Mouse (Mus musculus): ENCODE data around the gene Anxa5. TPM values are rescaled to one million over a fixed set of nuclear protein-coding genes. Genes with fewer than 3 reads are reported as not detected.

The Anxa5 gene
- total and polyA plus RNA-seq, 3 experiments = 30.8 to 47.1 (median 43.4) TPM

- DNase-seq (ENCODE audit: extremely low read depth) = peak; percentile 96
- H3K36me3 ChIP-seq (replicated peaks in 1 of 2; ENCODE audit: control insufficient read depth in 1 of 2, insufficient read depth in 1 of 2, low read length in 1 of 2) = no peaks in the 10 kb centered on the region
- H3K27ac ChIP-seq (ENCODE audit: insufficient read depth, low read depth) = no peak overlapping the region
- peak; percentile 78 to 94 for TF ChIP-seq CTCF (conservative IDR thresholded peaks at IDR 0.05 in 1 of 2, IDR thresholded peaks at IDR 0.05 in 1 of 2; ENCODE audit: low read depth in 2 of 2, low read length in 2 of 2)
- TF ChIP-seq NRF1 (IDR thresholded peaks at IDR 0.05; ENCODE audit: low read depth, low read length) = peak; percentile 72
- TF ChIP-seq IRF4 (IDR thresholded peaks at IDR 0.05; ENCODE audit: low read depth, low read length) = peak; percentile 42; the same call in 1 of the 2 replicates
- TF ChIP-seq SMC3 (IDR thresholded peaks at IDR 0.05; ENCODE audit: low read depth, low read length) = peak; percentile 97
- TF ChIP-seq TBP (conservative IDR thresholded peaks at IDR 0.05; ENCODE audit: low read depth, low read length) = 0 out of 2 replicates have a peak, but pooled peaks have one; percentile 39
- peak; percentile 58; the same call in 1 of the 2 replicates for TF ChIP-seq ZC3H11A (IDR thresholded peaks at IDR 0.05; ENCODE audit: low read depth, low read length)
- TF ChIP-seq POLR2AphosphoS2 (IDR thresholded peaks at IDR 0.05; ENCODE audit: low read depth, low read length) = no peak
- TF ChIP-seq RAD21 (IDR thresholded peaks at IDR 0.05; ENCODE audit: low read depth, low read length) = peak; percentile 87
- no peak for TF ChIP-seq MAFK (IDR thresholded peaks at IDR 0.05; ENCODE audit: insufficient replicate concordance, low read length)
- TF ChIP-seq PAX5 (IDR thresholded peaks at IDR 0.05; ENCODE audit: low read length) = no peak
- peaks cover 0 to 18% of the 10 kb centered on the region in 2 experiments; a peak in 2 of 4 replicates for H3K4me1 ChIP-seq (ENCODE audit: control insufficient read depth in 1 of 2, insufficient read depth in 2 of 2)
- peak overlapping the region; percentile 97 for H3K4me2 ChIP-seq (ENCODE audit: insufficient read depth, low read depth, poor library complexity, severe bottlenecking)
- no peaks in the 10 kb centered on the region for H3K27me3 ChIP-seq (replicated peaks)
- H3K9ac ChIP-seq (ENCODE audit: insufficient read depth, low read depth) = peak overlapping the region; percentile 70
- peaks cover 5% of the 10 kb centered on the region for H3K9me3 ChIP-seq (replicated peaks; ENCODE audit: low read length)
- dilution Hi-C loops (cut with MboI; ENCODE audit: extremely low pct_ligation_motif_present, extremely low pct_unique_long_range_greater_than_20kb, low sequenced_read_pairs) (no loop called here), in situ Hi-C loops (cut with MboI; ENCODE audit: low pct_ligation_motif_present, low pct_unique_long_range_greater_than_20kb, low sequenced_read_pairs) (loop anchor here (10.0 kb wide), 1 partner anchor 51 kb away; no protein-coding TSS in a partner anchor)
- peak overlapping the region in 2 of 3 experiments; percentile 3 to 35 for H3K4me3 ChIP-seq (replicated peaks in 1 of 3; ENCODE audit: low read depth in 2 of 3, low read length in 2 of 3, poor library complexity in 1 of 3)
- no peaks in the 10 kb centered on the region for H3K79me2 ChIP-seq (replicated peaks; ENCODE audit: control insufficient read depth, extremely low read depth, insufficient read depth, poor library complexity, severe bottlenecking)
Observed at GRCm38 (mm10) chr3:36495436-36495835, 19.7 kb upstream of the Anxa5 start.

DNA sequence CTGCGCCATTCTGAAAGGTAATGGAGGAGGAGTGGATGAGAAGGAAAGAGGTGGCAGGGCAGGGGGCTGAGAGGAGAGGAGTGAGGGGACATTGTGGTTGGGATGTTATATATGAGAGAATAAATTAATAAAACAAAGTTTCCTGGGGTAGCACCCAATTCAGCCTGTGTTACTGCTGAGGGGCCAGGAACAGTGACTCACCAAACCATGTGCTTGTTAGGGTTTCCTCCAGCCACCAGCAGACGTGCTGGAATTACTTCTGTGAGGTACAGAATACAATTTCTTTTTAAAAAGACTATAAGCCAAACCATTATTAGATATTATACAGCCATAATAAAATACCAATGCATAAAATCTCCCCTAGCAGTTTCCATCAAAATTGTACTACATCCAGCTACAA, 18.9 kb upstream of the Anxa5 start:
- in situ Hi-C loops (cut with MboI; ENCODE audit: low pct_ligation_motif_present, low pct_unique_long_range_greater_than_20kb, low sequenced_read_pairs) (loop anchor here (5.0 to 10.0 kb wide), 3 partner anchors 50 to 282 kb away; no protein-coding TSS in a partner anchor), dilution Hi-C loops (cut with MboI; ENCODE audit: extremely low pct_ligation_motif_present, extremely low pct_unique_long_range_greater_than_20kb, low sequenced_read_pairs) (no loop called here)
- Histone ChIP-seq H3K9me3 (replicated peaks; ENCODE audit: low read length) (peaks cover 5% of the 10 kb centered on the region), H3K27ac (ENCODE audit: insufficient read depth, low read depth) (no peak overlapping the region), H3K4me3 (replicated peaks in 1 of 3; ENCODE audit: low read depth in 2 of 3, low read length in 2 of 3, poor library complexity in 1 of 3) (no peak overlapping the region), H3K79me2 (replicated peaks; ENCODE audit: control insufficient read depth, extremely low read depth, insufficient read depth, poor library complexity, severe bottlenecking) (no peaks in the 10 kb centered on the region), H3K27me3 (replicated peaks) (no peaks in the 10 kb centered on the region), H3K4me1 (ENCODE audit: control insufficient read depth in 1 of 2, insufficient read depth in 2 of 2) (peaks cover under 1 to 21% of the 10 kb centered on the region in 2 experiments; a peak in 3 of 4 replicates), H3K9ac (ENCODE audit: insufficient read depth, low read depth) (no peak overlapping the region), H3K36me3 (replicated peaks in 1 of 2; ENCODE audit: control insufficient read depth in 1 of 2, insufficient read depth in 1 of 2, low read length in 1 of 2) (no peaks in the 10 kb centered on the region), H3K4me2 (ENCODE audit: insufficient read depth, low read depth, poor library complexity, severe bottlenecking) (peak overlapping the region; percentile 97; the same call in 1 of the 2 replicates)
- TF ChIP-seq JUND (conservative IDR thresholded peaks at IDR 0.05; ENCODE audit: low read depth, low read length) (no peak), PAX5 (IDR thresholded peaks at IDR 0.05; ENCODE audit: low read length) (no peak), ETS1 (conservative IDR thresholded peaks at IDR 0.05; ENCODE audit: low read depth, low read length) (no peak), TBP (conservative IDR thresholded peaks at IDR 0.05; ENCODE audit: low read depth, low read length) (no peak), MXI1 (IDR thresholded peaks at IDR 0.05; ENCODE audit: low read depth, low read length) (no peak), KAT2A (IDR thresholded peaks at IDR 0.05; ENCODE audit: insufficient replicate concordance, low read length) (no peak), ELF1 (IDR thresholded peaks at IDR 0.05; ENCODE audit: low read depth, low read length) (no peak), USF2 (conservative IDR thresholded peaks at IDR 0.05; ENCODE audit: low read depth, low read length) (no peak), EP300 (IDR thresholded peaks at IDR 0.05; ENCODE audit: low read length) (no peak), E2F4 (IDR thresholded peaks at IDR 0.05; ENCODE audit: insufficient replicate concordance, low read depth, low read length) (no peak), POLR2AphosphoS2 (IDR thresholded peaks at IDR 0.05; ENCODE audit: low read depth, low read length) (no peak), MAZ (IDR thresholded peaks at IDR 0.05; ENCODE audit: low read depth, low read length) (no peak), POLR2A (IDR thresholded peaks at IDR 0.05; ENCODE audit: low read depth, low read length) (no peak)
- DNase-seq (ENCODE audit: extremely low read depth) = no peak
